19 mouse cellular contexts compared by ENCODE assay signal in the genomic region with DNA sequence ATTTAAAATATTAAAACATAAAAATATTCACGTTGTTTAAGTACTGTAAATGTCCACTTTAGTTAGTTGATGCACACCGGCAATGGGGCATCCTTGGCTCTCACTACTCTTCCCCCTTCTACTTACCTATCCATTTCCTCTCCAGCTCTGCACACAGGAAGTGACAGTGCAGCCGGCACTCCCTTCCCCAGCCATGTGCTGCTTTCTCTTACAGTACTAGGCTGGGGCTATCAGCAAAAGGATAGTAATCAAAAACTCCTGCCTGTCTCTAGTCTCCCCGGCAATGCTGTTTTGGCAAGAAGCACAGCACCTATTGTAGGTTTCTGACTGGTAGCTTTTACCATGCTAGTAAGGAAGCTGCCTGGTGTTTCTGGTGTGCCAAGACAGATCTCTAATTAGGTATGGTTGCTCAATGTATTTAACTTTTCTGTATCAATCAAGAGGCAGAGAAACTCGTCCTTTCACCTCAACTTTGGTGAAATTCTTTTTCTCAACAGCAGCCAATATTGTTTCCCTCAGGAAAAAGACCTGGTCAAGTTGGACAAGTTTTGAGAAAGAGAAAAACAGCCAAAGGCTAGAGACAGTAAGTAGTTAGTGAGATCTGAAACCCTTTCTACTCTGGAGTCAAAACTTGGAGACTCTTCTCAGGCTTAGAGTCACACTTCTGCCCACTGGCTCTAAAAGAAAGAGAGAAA.
DNase-seq lines count a peak whose midpoint lies in the region; ATAC-seq lines count a peak whose summit lies in the region.
"Had no signal": no experiment of that assay in that cellular context is flagged by ENCODE, and none has a peak within 500 bp of the region (broad histone marks: within the 10 kb centered on the region; RNA-seq: fewer than 3 reads in every experiment).

No protein-coding gene starts in this region.

- H3K4me3 ChIP-seq in midbrain, embryonic 15.5 days = no peak overlapping the region
- no peak overlapping the region for H3K4me3 ChIP-seq in hindbrain, embryonic 13.5 days
- H3K4me3 ChIP-seq: embryonic facial prominence, embryonic 13.5 days; forebrain, embryonic 12.5 days; limb, embryonic 10.5 days; neural tube, embryonic 13.5 days had no signal

- ATAC-seq in megakaryocyte, adult 5-6 weeks (ENCODE audit: poor library complexity, severe bottlenecking) = peak; percentile 88
- ATAC-seq in midbrain, embryonic 15.5 days (replicated peaks) = no peak
- no peak for ATAC-seq in hindbrain, embryonic 13.5 days (ENCODE audit: low FRiP score)
- ATAC-seq: intestine, postnatal 0 days had no signal

- H3K27ac ChIP-seq in midbrain, embryonic 15.5 days = no peak overlapping the region
- no peak overlapping the region for H3K27ac ChIP-seq in hindbrain, embryonic 13.5 days
- H3K27ac ChIP-seq: embryonic facial prominence, embryonic 13.5 days; forebrain, embryonic 12.5 days; limb, embryonic 10.5 days; liver, embryonic 14.5 days; neural tube, embryonic 13.5 days had no signal

- no peak overlapping the region for H3K4me2 ChIP-seq in midbrain, embryonic 15.5 days
- H3K4me2 ChIP-seq in hindbrain, embryonic 13.5 days = no peak overlapping the region
- H3K4me2 ChIP-seq: embryonic facial prominence, embryonic 13.5 days; forebrain, embryonic 12.5 days; heart, embryonic 11.5 days; neural tube, embryonic 13.5 days had no signal

- no peaks in the 10 kb centered on the region for H3K27me3 ChIP-seq in midbrain, embryonic 15.5 days (replicated peaks)
- no peaks in the 10 kb centered on the region for H3K27me3 ChIP-seq in hindbrain, embryonic 13.5 days
- H3K27me3 ChIP-seq: embryonic facial prominence, embryonic 13.5 days; forebrain, embryonic 12.5 days; neural tube, embryonic 13.5 days had no signal

- WGBS in midbrain, embryonic 15.5 days = 80% methylated on average over 5 of the region's 5 CpGs
- 82% methylated on average over 5 of the region's 5 CpGs for WGBS in hindbrain, embryonic 13.5 days

- H3K4me1 ChIP-seq in midbrain, embryonic 15.5 days = peaks cover 23% of the 10 kb centered on the region
- H3K4me1 ChIP-seq in hindbrain, embryonic 13.5 days (replicated peaks) = peaks cover 48% of the 10 kb centered on the region

- no peak overlapping the region for H3K9ac ChIP-seq in midbrain, embryonic 15.5 days
- no peak overlapping the region for H3K9ac ChIP-seq in hindbrain, embryonic 13.5 days
- H3K9ac ChIP-seq: embryonic facial prominence, embryonic 13.5 days; forebrain, embryonic 12.5 days; liver, embryonic 14.5 days; neural tube, embryonic 13.5 days had no signal

- DNase-seq in CD4-positive, CD25-positive, alpha-beta regulatory T cell, adult 2 months (ENCODE audit: low read depth, low spot score) = peak; percentile 75
- peak; percentile 82 for DNase-seq in T-cell, adult 2 months (ENCODE audit: low spot score)
- peak; percentile 24 to 39 for DNase-seq in thymus, postnatal 10 days (ENCODE audit: low spot score in 2 of 2)
- DNase-seq in embryo, embryonic 11 days = no peak
- DNase-seq: adrenal gland, adult 8-10 months; cerebellum, postnatal 10 days; heart, postnatal 4 days; kidney, postnatal 25 days; midbrain, embryonic 14.5 days had no signal

- H3K9me3 ChIP-seq in midbrain, embryonic 15.5 days = no peaks in the 10 kb centered on the region
- no peaks in the 10 kb centered on the region for H3K9me3 ChIP-seq in hindbrain, embryonic 13.5 days
- H3K9me3 ChIP-seq: embryonic facial prominence, embryonic 13.5 days; forebrain, embryonic 12.5 days; limb, embryonic 10.5 days; neural tube, embryonic 13.5 days had no signal

- no peaks in the 10 kb centered on the region for H3K36me3 ChIP-seq in midbrain, embryonic 15.5 days (replicated peaks)
- no peaks in the 10 kb centered on the region for H3K36me3 ChIP-seq in hindbrain, embryonic 13.5 days
- H3K36me3 ChIP-seq: embryonic facial prominence, embryonic 13.5 days; forebrain, embryonic 12.5 days; limb, embryonic 10.5 days; neural tube, embryonic 13.5 days had no signal
